Mouse (Mus musculus): ENCODE measurements at regions not wholly inside any gene's neighbourhood (a gene's known extent, or its start where the extent isn't known, plus 50 kb on each side); places are given as distances from the start of the nearest gene placed in this dataset.

DNA sequence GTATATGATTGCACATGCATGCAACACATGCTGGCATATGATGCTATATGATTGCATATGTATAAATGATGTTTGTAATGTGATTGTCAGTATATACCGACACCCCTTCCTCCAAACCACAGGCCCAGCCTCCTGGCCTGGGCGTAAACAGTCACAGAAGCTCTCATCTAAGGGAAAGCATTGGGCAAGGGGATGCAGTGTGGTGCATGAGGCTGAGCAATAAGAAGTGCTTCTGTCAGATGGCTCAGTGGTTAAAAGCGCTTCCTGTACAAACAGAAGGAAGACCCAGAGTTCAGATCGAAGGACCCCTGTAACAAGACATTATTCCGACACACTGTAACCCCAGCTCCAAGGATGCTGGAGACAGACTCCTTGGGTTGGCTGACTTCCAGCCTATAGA is 175.0 kb upstream of the Prok2 start:
- Histone ChIP-seq H3K36me3 (ENCODE audit: control insufficient read depth, insufficient read depth, low read length) (no peaks in the 10 kb centered on the region), H3K9ac (ENCODE audit: low read depth, low read length) (no peak overlapping the region), H3K4me3 (ENCODE audit: low read depth, low read length) (no peak overlapping the region), H3K4me1 (ENCODE audit: control insufficient read depth, insufficient read depth, low read length) (no peaks in the 10 kb centered on the region; the same call in 1 of the 2 replicates), H3K4me2 (ENCODE audit: low read depth, low read length) (no peak overlapping the region), H3K27me3 (replicated peaks; ENCODE audit: control insufficient read depth, insufficient read depth, low read length) (no peaks in the 10 kb centered on the region), H3K27ac (replicated peaks; ENCODE audit: low read depth, low read length) (no peak overlapping the region), H3K9me3 (ENCODE audit: control insufficient read depth, low read length) (no peaks in the 10 kb centered on the region)
- no peak for DNase-seq (ENCODE audit: low spot score)
- no peak for ATAC-seq (ENCODE audit: low read depth)
- 85% methylated on average over 5 of the region's 5 CpGs for WGBS

DNA sequence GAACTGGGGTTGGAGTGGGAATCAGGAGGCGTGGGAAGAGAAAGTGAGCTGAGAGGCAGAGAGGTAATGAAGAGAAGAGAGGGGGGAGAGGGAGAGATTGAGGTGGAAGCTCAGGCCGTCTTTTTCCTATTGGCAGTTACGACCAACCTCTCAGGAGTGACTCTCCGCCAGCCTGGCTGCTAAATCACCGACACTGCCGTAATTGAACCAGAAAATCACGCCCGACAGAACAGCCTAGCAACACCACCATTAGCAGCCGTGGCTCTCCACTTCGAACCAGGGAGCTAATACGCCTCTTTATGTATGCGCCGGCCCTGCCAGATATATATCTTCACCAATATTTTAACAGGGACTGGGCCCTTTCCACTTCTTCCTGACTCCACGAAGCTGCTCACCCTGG is 173.5 kb upstream of the Prok2 start:
- DNase-seq (ENCODE audit: low spot score) = no peak
- no peaks in the 10 kb centered on the region for H3K9me3 ChIP-seq (ENCODE audit: control insufficient read depth, low read length)
- no peak overlapping the region for H3K27ac ChIP-seq (replicated peaks; ENCODE audit: low read depth, low read length)
- ATAC-seq (ENCODE audit: low read depth) = no peak
- no peak overlapping the region for H3K4me3 ChIP-seq (ENCODE audit: low read depth, low read length)
- no peaks in the 10 kb centered on the region for H3K36me3 ChIP-seq (ENCODE audit: control insufficient read depth, insufficient read depth, low read length)
- no peaks in the 10 kb centered on the region for H3K27me3 ChIP-seq (replicated peaks; ENCODE audit: control insufficient read depth, insufficient read depth, low read length)
- H3K4me2 ChIP-seq (ENCODE audit: low read depth, low read length) = no peak overlapping the region
- H3K4me1 ChIP-seq (ENCODE audit: control insufficient read depth, insufficient read depth, low read length) = no peaks in the 10 kb centered on the region; the same call in 1 of the 2 replicates
- no peak overlapping the region for H3K9ac ChIP-seq (ENCODE audit: low read depth, low read length)
- 68% methylated on average over 14 of the region's 14 CpGs for WGBS

DNA sequence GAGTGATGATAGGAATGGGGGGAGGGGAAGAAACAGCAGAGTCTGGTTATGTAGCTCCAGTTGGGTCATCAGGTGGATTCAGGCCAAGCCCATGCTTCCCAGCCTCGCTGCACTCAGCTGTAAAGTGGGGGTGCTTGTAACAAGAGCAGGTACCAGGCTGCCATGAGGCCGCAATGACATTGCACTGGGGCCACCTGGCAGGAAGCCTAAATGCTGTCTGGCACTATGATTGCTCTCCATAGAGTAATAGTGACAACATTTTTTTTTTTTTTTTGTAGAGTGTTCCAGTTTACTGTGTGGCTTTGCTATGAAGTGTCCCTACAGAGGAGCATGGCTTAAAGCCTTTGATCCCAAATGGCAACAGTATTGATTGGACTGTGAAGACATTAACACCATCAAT is 171.9 kb upstream of the Prok2 start:
- H3K9ac ChIP-seq (ENCODE audit: low read depth, low read length) = no peak overlapping the region
- H3K27me3 ChIP-seq (replicated peaks; ENCODE audit: control insufficient read depth, insufficient read depth, low read length) = no peaks in the 10 kb centered on the region
- DNase-seq (ENCODE audit: low spot score) (no peak), ATAC-seq (ENCODE audit: low read depth) (no peak)
- no peak overlapping the region for H3K4me2 ChIP-seq (ENCODE audit: low read depth, low read length)
- H3K4me1 ChIP-seq (ENCODE audit: control insufficient read depth, insufficient read depth, low read length) = no peaks in the 10 kb centered on the region; the same call in 1 of the 2 replicates
- 79% methylated on average over 2 of the region's 2 CpGs for WGBS
- no peak overlapping the region for H3K27ac ChIP-seq (replicated peaks; ENCODE audit: low read depth, low read length)
- H3K9me3 ChIP-seq (ENCODE audit: control insufficient read depth, low read length) = no peaks in the 10 kb centered on the region
- H3K36me3 ChIP-seq (ENCODE audit: control insufficient read depth, insufficient read depth, low read length) = no peaks in the 10 kb centered on the region
- no peak overlapping the region for H3K4me3 ChIP-seq (ENCODE audit: low read depth, low read length)

DNA sequence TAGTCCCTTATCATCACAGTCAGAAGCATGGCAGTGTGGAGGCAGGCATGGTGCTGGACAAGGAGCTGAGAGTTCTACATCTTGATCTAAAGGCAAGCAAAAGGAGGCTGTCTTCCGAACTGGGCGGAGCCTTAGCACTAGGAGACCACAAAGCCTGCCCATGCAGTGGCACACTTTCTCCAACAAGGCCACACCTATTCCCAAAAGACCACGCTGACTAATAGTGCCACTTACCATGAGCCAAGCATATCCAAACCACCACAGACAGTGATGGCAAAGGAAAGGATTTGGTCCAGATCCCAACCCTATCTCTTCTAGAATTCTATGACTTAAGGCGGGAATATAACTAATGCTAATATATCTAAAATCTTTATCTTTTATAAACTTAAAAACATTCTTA is 169.4 kb upstream of the Prok2 start:
- Histone ChIP-seq H3K4me1 (ENCODE audit: control insufficient read depth, insufficient read depth, low read length) (no peaks in the 10 kb centered on the region), H3K9ac (ENCODE audit: low read depth, low read length) (no peak overlapping the region), H3K27me3 (replicated peaks; ENCODE audit: control insufficient read depth, insufficient read depth, low read length) (no peaks in the 10 kb centered on the region), H3K36me3 (ENCODE audit: control insufficient read depth, insufficient read depth, low read length) (no peaks in the 10 kb centered on the region), H3K9me3 (ENCODE audit: control insufficient read depth, low read length) (no peaks in the 10 kb centered on the region), H3K27ac (replicated peaks; ENCODE audit: low read depth, low read length) (no peak overlapping the region), H3K4me2 (ENCODE audit: low read depth, low read length) (no peak overlapping the region), H3K4me3 (ENCODE audit: low read depth, low read length) (no peak overlapping the region)
- ATAC-seq (ENCODE audit: low read depth) (no peak), DNase-seq (ENCODE audit: low spot score) (no peak)
- WGBS = 88% methylated on average over 4 of the region's 4 CpGs

DNA sequence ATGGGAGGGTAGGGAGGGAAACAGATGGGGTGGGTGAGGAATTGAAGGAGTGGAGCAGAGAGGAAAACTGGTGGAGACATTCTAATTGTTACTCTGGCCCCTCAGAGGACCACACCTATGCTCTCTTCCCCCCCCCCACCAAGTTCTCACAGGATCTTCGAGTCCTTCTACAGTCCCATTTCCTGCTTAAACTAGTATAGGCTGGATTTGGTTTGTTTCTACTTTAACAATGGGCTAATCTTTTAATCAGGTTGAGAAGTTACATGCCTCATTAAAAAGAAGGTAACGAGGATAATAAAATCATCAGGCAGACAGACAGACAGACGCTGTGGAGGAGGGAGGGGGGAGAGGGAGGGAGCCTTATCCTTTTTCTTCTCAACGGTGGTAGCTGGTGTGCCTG is 167.7 kb upstream of the Prok2 start:
- no peaks in the 10 kb centered on the region for H3K36me3 ChIP-seq (ENCODE audit: control insufficient read depth, insufficient read depth, low read length)
- H3K9me3 ChIP-seq (ENCODE audit: control insufficient read depth, low read length) = no peaks in the 10 kb centered on the region
- DNase-seq (ENCODE audit: low spot score) (no peak), ATAC-seq (ENCODE audit: low read depth) (no peak)
- H3K27me3 ChIP-seq (replicated peaks; ENCODE audit: control insufficient read depth, insufficient read depth, low read length) = peaks cover 6% of the 10 kb centered on the region; the same call in 1 of the 2 replicates
- H3K4me1 ChIP-seq (ENCODE audit: control insufficient read depth, insufficient read depth, low read length) = no peaks in the 10 kb centered on the region
- no peak overlapping the region for H3K4me3 ChIP-seq (ENCODE audit: low read depth, low read length)
- no peak overlapping the region for H3K4me2 ChIP-seq (ENCODE audit: low read depth, low read length)
- H3K9ac ChIP-seq (ENCODE audit: low read depth, low read length) = no peak overlapping the region
- H3K27ac ChIP-seq (replicated peaks; ENCODE audit: low read depth, low read length) = no peak overlapping the region
- 45% methylated on average over 4 of the region's 4 CpGs for WGBS

DNA sequence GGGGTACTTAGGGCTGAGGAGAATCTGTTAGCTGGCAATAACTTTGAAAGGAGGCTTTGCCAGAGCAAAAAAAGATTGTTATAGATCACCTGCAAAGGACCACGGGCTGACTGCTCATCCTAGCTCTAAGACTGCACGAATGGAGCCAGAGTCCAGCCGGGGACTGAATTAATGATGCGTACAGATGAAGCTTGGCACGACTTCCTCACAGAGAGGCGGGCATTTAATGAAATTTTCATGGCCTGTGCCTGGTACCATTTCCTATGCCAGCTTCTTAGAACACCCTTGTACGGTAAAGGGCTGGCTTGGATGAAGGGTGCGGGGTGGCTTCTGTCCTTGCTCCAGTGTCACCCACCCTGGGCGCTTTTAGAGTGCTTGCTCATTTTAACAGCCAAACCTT is 166.0 kb upstream of the Prok2 start:
- no peak overlapping the region for H3K9ac ChIP-seq (ENCODE audit: low read depth, low read length)
- no peaks in the 10 kb centered on the region for H3K9me3 ChIP-seq (ENCODE audit: control insufficient read depth, low read length)
- H3K4me3 ChIP-seq (ENCODE audit: low read depth, low read length) = no peak overlapping the region
- DNase-seq (ENCODE audit: low spot score) = no peak
- H3K27ac ChIP-seq (replicated peaks; ENCODE audit: low read depth, low read length) = no peak overlapping the region
- 92% methylated on average over 9 of the region's 9 CpGs for WGBS
- no peak overlapping the region for H3K4me2 ChIP-seq (ENCODE audit: low read depth, low read length)
- ATAC-seq (ENCODE audit: low read depth) = no peak
- no peaks in the 10 kb centered on the region for H3K4me1 ChIP-seq (ENCODE audit: control insufficient read depth, insufficient read depth, low read length)
- peaks cover 11% of the 10 kb centered on the region for H3K27me3 ChIP-seq (replicated peaks; ENCODE audit: control insufficient read depth, insufficient read depth, low read length)
- H3K36me3 ChIP-seq (ENCODE audit: control insufficient read depth, insufficient read depth, low read length) = no peaks in the 10 kb centered on the region

DNA sequence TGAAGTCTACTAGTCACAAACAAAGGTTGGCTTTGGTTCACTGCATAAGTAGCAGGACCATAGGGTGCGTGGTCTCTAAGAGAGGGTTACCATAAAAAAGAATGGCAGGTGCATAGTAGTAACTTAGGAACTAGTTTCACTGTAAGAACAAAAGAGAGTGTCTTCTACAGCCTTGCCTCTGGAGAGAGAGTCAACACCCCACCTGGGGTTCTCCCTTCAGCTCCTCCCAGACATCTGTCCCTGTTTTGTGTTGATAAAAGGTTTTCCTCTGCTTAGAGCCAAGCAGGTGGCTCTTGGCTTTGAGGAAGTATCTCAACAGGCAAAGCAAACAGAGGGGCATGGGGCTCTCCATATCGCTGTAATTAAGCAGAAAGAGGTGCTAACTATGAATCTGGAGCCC is 165.6 kb upstream of the Prok2 start:
- ATAC-seq (ENCODE audit: low read depth) = no peak
- DNase-seq (ENCODE audit: low spot score) = no peak
- Histone ChIP-seq H3K9me3 (ENCODE audit: control insufficient read depth, low read length) (no peaks in the 10 kb centered on the region), H3K27ac (replicated peaks; ENCODE audit: low read depth, low read length) (no peak overlapping the region), H3K9ac (ENCODE audit: low read depth, low read length) (no peak overlapping the region), H3K4me3 (ENCODE audit: low read depth, low read length) (no peak overlapping the region), H3K4me2 (ENCODE audit: low read depth, low read length) (no peak overlapping the region), H3K4me1 (ENCODE audit: control insufficient read depth, insufficient read depth, low read length) (no peaks in the 10 kb centered on the region), H3K36me3 (ENCODE audit: control insufficient read depth, insufficient read depth, low read length) (no peaks in the 10 kb centered on the region), H3K27me3 (replicated peaks; ENCODE audit: control insufficient read depth, insufficient read depth, low read length) (peaks cover 11% of the 10 kb centered on the region)
- whole genome bisulfite sequencing = 61% methylated on average over 2 of the region's 2 CpGs

DNA sequence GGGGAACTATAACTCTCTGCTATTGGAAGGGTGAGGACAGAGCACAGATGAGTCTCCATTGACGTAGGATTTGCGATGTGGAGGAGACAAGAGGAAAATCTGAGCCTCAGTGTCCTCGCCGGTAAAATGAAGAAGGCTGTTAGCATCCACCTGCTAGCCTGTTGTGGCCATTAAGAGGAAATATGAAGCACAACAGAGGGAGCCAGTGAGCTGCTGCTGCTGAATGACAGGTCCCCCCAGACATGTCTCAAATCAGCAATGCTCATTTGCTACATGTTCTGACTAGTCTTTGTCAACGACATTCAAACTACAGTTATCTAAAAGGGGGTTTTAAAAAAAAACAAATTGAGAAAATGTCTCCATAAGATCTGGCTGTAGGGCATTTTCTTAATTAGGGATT is 164.6 kb upstream of the Prok2 start:
- no peak for ATAC-seq (ENCODE audit: low read depth)
- H3K4me3 ChIP-seq (ENCODE audit: low read depth, low read length) = no peak overlapping the region
- no peaks in the 10 kb centered on the region; the same call in 1 of the 2 replicates for H3K4me1 ChIP-seq (ENCODE audit: control insufficient read depth, insufficient read depth, low read length)
- H3K27ac ChIP-seq (replicated peaks; ENCODE audit: low read depth, low read length) = no peak overlapping the region
- no peaks in the 10 kb centered on the region for H3K36me3 ChIP-seq (ENCODE audit: control insufficient read depth, insufficient read depth, low read length)
- WGBS = 76% methylated on average over 5 of the region's 5 CpGs
- peak; percentile 25 for DNase-seq (ENCODE audit: low spot score)
- H3K9me3 ChIP-seq (ENCODE audit: control insufficient read depth, low read length) = no peaks in the 10 kb centered on the region
- no peak overlapping the region for H3K9ac ChIP-seq (ENCODE audit: low read depth, low read length)
- no peak overlapping the region for H3K4me2 ChIP-seq (ENCODE audit: low read depth, low read length)
- peaks cover 11% of the 10 kb centered on the region for H3K27me3 ChIP-seq (replicated peaks; ENCODE audit: control insufficient read depth, insufficient read depth, low read length)

DNA sequence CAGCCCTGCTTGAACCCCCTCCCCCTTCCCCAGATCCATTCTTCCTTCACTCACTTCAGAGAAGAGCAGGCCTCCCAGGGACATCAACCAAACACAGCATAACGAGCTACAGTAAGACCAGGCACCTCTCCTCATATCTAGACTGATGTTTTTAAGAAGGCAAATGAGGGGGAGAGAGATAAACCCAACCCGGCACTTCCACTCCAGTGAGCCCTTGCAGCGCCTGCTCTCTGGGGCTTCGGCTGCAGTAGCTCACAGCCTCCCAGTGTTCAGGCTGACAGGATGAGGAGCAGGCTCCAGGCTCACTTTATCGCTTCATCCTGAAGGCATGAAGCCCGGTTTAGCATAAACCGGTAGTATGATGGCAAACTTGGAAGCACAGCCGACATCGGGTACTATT is 162.9 kb upstream of the Prok2 start:
- H3K9me3 ChIP-seq (ENCODE audit: control insufficient read depth, low read length) = no peaks in the 10 kb centered on the region
- DNase-seq (ENCODE audit: low spot score) = no peak
- ATAC-seq (ENCODE audit: low read depth) = no peak
- 23% methylated on average over 9 of the region's 9 CpGs for WGBS
- no peaks in the 10 kb centered on the region for H3K36me3 ChIP-seq (ENCODE audit: control insufficient read depth, insufficient read depth, low read length)
- peaks cover 17% of the 10 kb centered on the region for H3K4me1 ChIP-seq (ENCODE audit: control insufficient read depth, insufficient read depth, low read length)
- H3K4me2 ChIP-seq (ENCODE audit: low read depth, low read length) = no peak overlapping the region
- H3K4me3 ChIP-seq (ENCODE audit: low read depth, low read length) = no peak overlapping the region
- peaks cover 11% of the 10 kb centered on the region for H3K27me3 ChIP-seq (replicated peaks; ENCODE audit: control insufficient read depth, insufficient read depth, low read length)
- no peak overlapping the region for H3K27ac ChIP-seq (replicated peaks; ENCODE audit: low read depth, low read length)
- H3K9ac ChIP-seq (ENCODE audit: low read depth, low read length) = no peak overlapping the region
